In genomic region chr8:117121277-117121676, GRCm38 (mm10) we compare ENCODE assay signal across 15 mouse cellular contexts. TPM values are rescaled to one million over a fixed set of nuclear protein-coding genes. Genes with fewer than 3 reads are reported as not detected.
DNase-seq lines count a peak whose midpoint lies in the region; ATAC-seq and TF ChIP-seq lines count a peak whose summit lies in the region.
"Had no signal": no experiment of that assay in that cellular context is flagged by ENCODE, and none has a peak within 500 bp of the region (broad histone marks: within the 10 kb centered on the region; RNA-seq: fewer than 3 reads in every experiment).

No protein-coding gene starts in this region.

- WGBS in lung, postnatal 0 days: 52% methylated on average over 8 of the region's 8 CpGs
- WGBS in stomach, embryonic 16.5 days: 49% methylated on average over 8 of the region's 8 CpGs
- 46% methylated on average over 8 of the region's 8 CpGs for WGBS in neural tube, embryonic 15.5 days

- no peak overlapping the region for H3K4me2 ChIP-seq in lung, postnatal 0 days (replicated peaks; ENCODE audit: low read depth, low read length)
- H3K4me2 ChIP-seq in stomach, embryonic 16.5 days (ENCODE audit: low read depth, low read length): no peak overlapping the region
- no peak overlapping the region for H3K4me2 ChIP-seq in neural tube, embryonic 15.5 days
- H3K4me2 ChIP-seq: midbrain, embryonic 15.5 days had no signal

- TF ChIP-seq EP300 in lung, postnatal 0 days (IDR thresholded peaks at IDR 0.05): no peak

- no peaks in the 10 kb centered on the region for H3K4me1 ChIP-seq in lung, postnatal 0 days (ENCODE audit: insufficient read depth, low read depth, low read length)
- peaks cover 3% of the 10 kb centered on the region; the same call in 1 of the 2 replicates for H3K4me1 ChIP-seq in stomach, embryonic 16.5 days (ENCODE audit: control insufficient read depth, insufficient read depth, low read length)
- H3K4me1 ChIP-seq in neural tube, embryonic 15.5 days: no peaks in the 10 kb centered on the region
- H3K4me1 ChIP-seq: midbrain, embryonic 15.5 days had no signal

- H3K36me3 ChIP-seq in lung, postnatal 0 days (ENCODE audit: insufficient read depth, low read length): no peaks in the 10 kb centered on the region
- no peaks in the 10 kb centered on the region for H3K36me3 ChIP-seq in stomach, embryonic 16.5 days (ENCODE audit: control insufficient read depth, insufficient read depth, low read length)
- H3K36me3 ChIP-seq in neural tube, embryonic 15.5 days: no peaks in the 10 kb centered on the region
- H3K36me3 ChIP-seq: midbrain, embryonic 15.5 days had no signal

- ATAC-seq in lung, postnatal 0 days: peak; percentile 78
- ATAC-seq in common myeloid progenitor, adult 5-6 weeks (replicated peaks; ENCODE audit: low read depth, poor library complexity, severe bottlenecking): peak; percentile 74
- peak; percentile 83 for ATAC-seq in stomach, embryonic 16.5 days (ENCODE audit: insufficient read depth, low FRiP score)
- ATAC-seq in neural tube, embryonic 15.5 days (ENCODE audit: low FRiP score): no peak
- ATAC-seq: CD4-positive, CD25-positive, alpha-beta regulatory T cell, adult 4 months; hindbrain, embryonic 16.5 days; midbrain, embryonic 15.5 days had no signal

- peak; percentile 56 for DNase-seq in lung, postnatal 0 days (ENCODE audit: low spot score)
- no peak for DNase-seq in lung, postnatal 10 days
- peak; percentile 43 to 63 for DNase-seq in monocyte, adult 2 months (ENCODE audit: low read depth in 1 of 2, low spot score in 2 of 2)
- DNase-seq in gastrocnemius, adult 2 months: no peak
- no peak for DNase-seq in embryo, embryonic 9.5 days (ENCODE audit: extremely low spot score)
- DNase-seq: kidney, postnatal 25 days had no signal

- no peaks in the 10 kb centered on the region for H3K27me3 ChIP-seq in lung, postnatal 0 days (replicated peaks; ENCODE audit: insufficient read depth, low read length)
- no peaks in the 10 kb centered on the region for H3K27me3 ChIP-seq in stomach, embryonic 16.5 days (ENCODE audit: control insufficient read depth, insufficient read depth, low read length)
- H3K27me3 ChIP-seq in neural tube, embryonic 15.5 days (replicated peaks): no peaks in the 10 kb centered on the region
- H3K27me3 ChIP-seq: midbrain, embryonic 15.5 days had no signal

- H3K27ac ChIP-seq in lung, postnatal 0 days (ENCODE audit: low read length): no peak overlapping the region
- H3K27ac ChIP-seq in stomach, embryonic 16.5 days (ENCODE audit: low read length): peak overlapping the region; percentile 89
- H3K27ac ChIP-seq in gastrocnemius, adult 2 months: no peak overlapping the region
- no peak overlapping the region for H3K27ac ChIP-seq in neural tube, embryonic 15.5 days (replicated peaks)
- H3K27ac ChIP-seq: liver, embryonic 14.5 days; midbrain, embryonic 15.5 days had no signal

- TF ChIP-seq CTCF in lung, postnatal 0 days (IDR thresholded peaks at IDR 0.05): no peak
- no peak for TF ChIP-seq CTCF in gastrocnemius, adult 2 months (IDR thresholded peaks at IDR 0.05)

- no peak overlapping the region for H3K9ac ChIP-seq in lung, postnatal 0 days (replicated peaks; ENCODE audit: low read depth)
- H3K9ac ChIP-seq in stomach, embryonic 16.5 days (ENCODE audit: low read length): 0 out of 2 replicates have a peak overlapping the region, but pooled peaks have one; percentile 21
- H3K9ac ChIP-seq in neural tube, embryonic 15.5 days (replicated peaks): no peak overlapping the region
- H3K9ac ChIP-seq: liver, embryonic 14.5 days; midbrain, embryonic 15.5 days had no signal

- intact Hi-C loops in gastrocnemius, adult 2 months (cut with DNase I): no loop called here

- no peak overlapping the region for H3K4me3 ChIP-seq in lung, postnatal 0 days (ENCODE audit: low read depth, low read length)
- no peak overlapping the region for H3K4me3 ChIP-seq in stomach, embryonic 16.5 days (replicated peaks; ENCODE audit: low read length)
- H3K4me3 ChIP-seq in gastrocnemius, adult 2 months: no peak overlapping the region
- no peak overlapping the region for H3K4me3 ChIP-seq in neural tube, embryonic 15.5 days (replicated peaks)
- H3K4me3 ChIP-seq: midbrain, embryonic 15.5 days had no signal

- no peaks in the 10 kb centered on the region for H3K9me3 ChIP-seq in lung, postnatal 0 days (ENCODE audit: low read length)
- H3K9me3 ChIP-seq in stomach, embryonic 16.5 days (replicated peaks; ENCODE audit: control insufficient read depth, low read length): no peaks in the 10 kb centered on the region
- no peaks in the 10 kb centered on the region for H3K9me3 ChIP-seq in neural tube, embryonic 15.5 days (replicated peaks)
- H3K9me3 ChIP-seq: midbrain, embryonic 15.5 days had no signal

RNA-seq across cellular contexts. Expression of gene Bco1, which starts 25.6 kb away (rescaled TPM):
- 0.10 TPM in 1 of 2 replicates, not detected in the other for polyA plus RNA-seq in lung, postnatal 0 days (2015; fragmentation: Nextera tagmentation; extraction: Ambion mirVana)
- 0.19 and 1.3 TPM in 2 replicates for total RNA-seq in common myeloid progenitor, adult 5-6 weeks (2017)
- 0.92 and 1.2 TPM in 2 replicates for polyA plus RNA-seq in stomach, embryonic 16.5 days (2015; fragmentation: Nextera tagmentation; extraction: Ambion mirVana)
- total RNA-seq in gastrocnemius, adult 2 months (2021): not detected
- polyA plus RNA-seq in neural tube, embryonic 15.5 days (2015; fragmentation: Nextera tagmentation; extraction: Ambion mirVana): 0.14 and 0.40 TPM in 2 replicates
- total RNA-seq: left cerebral cortex, postnatal 14 days had no signal
- polyA plus RNA-seq: CD4-positive, CD25-positive, alpha-beta regulatory T cell, adult 4 months; heart, embryonic 14.5 days had no signal

RNA-seq across cellular contexts. Expression of gene Gan, which starts 36.7 kb away (rescaled TPM):
- 3.3 and 4.2 TPM in 2 replicates for polyA plus RNA-seq in lung, postnatal 0 days (2015; fragmentation: Nextera tagmentation; extraction: Ambion mirVana)
- total RNA-seq in common myeloid progenitor, adult 5-6 weeks (2017): 5.4 and 5.7 TPM in 2 replicates
- 2.2 TPM in 2 replicates for polyA plus RNA-seq in stomach, embryonic 16.5 days (2015; fragmentation: Nextera tagmentation; extraction: Ambion mirVana)
- 1 to 10 TPM; 4.8 to 5.9 TPM for total RNA-seq in gastrocnemius, adult 2 months (2021)
- polyA plus RNA-seq in neural tube, embryonic 15.5 days (2015; fragmentation: Nextera tagmentation; extraction: Ambion mirVana): 2.2 and 2.3 TPM in 2 replicates

RNA-seq across cellular contexts. Expression of gene Pkd1l2, which starts 39.0 kb away (rescaled TPM):
- 0.06 TPM in 1 of 2 replicates, not detected in the other for polyA plus RNA-seq in lung, postnatal 0 days (2015; fragmentation: Nextera tagmentation; extraction: Ambion mirVana)
- not detected in 2 replicates for total RNA-seq in common myeloid progenitor, adult 5-6 weeks (2017)
- 0.48 and 0.71 TPM in 2 replicates for polyA plus RNA-seq in stomach, embryonic 16.5 days (2015; fragmentation: Nextera tagmentation; extraction: Ambion mirVana)
- total RNA-seq in gastrocnemius, adult 2 months (2021): under 1 TPM; 0.06 to 0.13 TPM
- polyA plus RNA-seq in neural tube, embryonic 15.5 days (2015; fragmentation: Nextera tagmentation; extraction: Ambion mirVana): 0.10 and 0.19 TPM in 2 replicates
- total RNA-seq: left cerebral cortex, postnatal 14 days had no signal
- polyA plus RNA-seq: CD4-positive, CD25-positive, alpha-beta regulatory T cell, adult 4 months; liver, embryonic 14.5 days; midbrain, embryonic 15.5 days had no signal

Comparison
In these comparisons a context has a peak if more than half of its experiments do, and no peak if none do; other contexts are left out.
1. DNase-seq: peak in lung, postnatal 0 days (single experiment) and monocyte, adult 2 months (2 of 2); none in lung, postnatal 10 days (single experiment), gastrocnemius, adult 2 months (single experiment) and embryo, embryonic 9.5 days (single experiment).